Mouse (Mus musculus): ENCODE measurements around the gene Nenf.
A peak's percentile ranks its signal among the peaks of the same experiment; 100 is the strongest.

The Nenf gene

DNA sequence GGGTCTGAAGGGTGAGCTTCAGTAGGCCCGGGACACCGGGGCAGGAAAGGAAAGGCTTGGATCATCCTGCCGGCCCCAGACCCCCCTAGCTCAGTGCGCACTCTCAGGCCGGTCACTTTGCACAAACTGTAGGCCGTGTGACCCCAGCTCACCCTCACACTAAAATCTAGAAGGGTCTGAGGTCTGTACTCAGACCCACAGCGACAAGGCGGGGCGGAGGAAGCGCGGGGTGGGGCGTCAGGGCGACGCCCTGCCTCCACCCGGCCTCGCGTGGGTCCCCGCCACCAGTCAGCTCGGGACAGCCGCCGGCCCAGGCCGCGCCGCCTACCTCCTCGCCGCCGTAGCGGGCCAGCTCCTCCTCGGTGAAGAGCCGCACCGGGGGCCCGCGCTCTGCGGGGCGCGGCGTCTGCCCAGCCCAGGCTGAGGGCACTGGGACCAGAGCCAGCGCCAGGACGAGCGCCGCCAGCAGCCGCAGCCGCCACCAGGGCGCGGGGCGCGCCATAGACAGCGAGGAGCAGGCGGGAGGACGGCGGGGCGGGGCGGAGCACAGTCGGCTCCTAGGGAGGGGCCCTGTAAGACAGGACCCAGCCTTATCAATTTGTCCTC is at the start of gene Nenf:
Nenf (minus strand) TSS at position 604 of the 606 bp plus-strand sequence.
- DNase-seq (ENCODE audit: low spot score), result peak; percentile 70

GRCm38 (mm10) chr1:191364477-191364876 is 46.5 kb upstream of the Nenf start:
- DNase-seq (ENCODE audit: low spot score), result peak; percentile 60

GRCm38 (mm10) chr1:191362412-191362811 is 44.4 kb upstream of the Nenf start:
- DNase-seq (ENCODE audit: low spot score), result no peak

GRCm38 (mm10) chr1:191359478-191359877 is 41.5 kb upstream of the Nenf start:
- no peak for DNase-seq (ENCODE audit: low spot score)

GRCm38 (mm10) chr1:191356936-191357335 is 38.9 kb upstream of the Nenf start:
- peak; percentile 44 for DNase-seq (ENCODE audit: low spot score)

DNA sequence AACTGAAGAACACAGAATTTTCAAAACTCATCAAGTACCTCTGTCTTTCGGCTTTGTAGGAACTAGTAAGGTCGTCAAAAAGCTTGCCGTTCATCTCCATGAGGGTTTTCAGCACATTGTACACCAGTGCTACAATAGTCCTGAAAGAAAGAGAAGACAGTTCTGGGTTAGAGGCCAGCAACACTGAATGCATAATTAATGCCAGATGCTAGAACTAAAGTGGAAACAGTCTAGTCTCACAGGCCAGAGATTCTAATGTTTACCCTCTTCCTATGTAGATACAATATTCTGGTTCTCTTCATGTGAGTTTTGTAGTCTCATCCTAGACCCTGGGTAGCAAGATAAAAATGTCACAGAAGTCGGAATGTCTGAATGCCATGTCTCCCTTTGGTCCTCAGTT is 35.8 kb upstream of the Nenf start:
- DNase-seq (ENCODE audit: low spot score), result no peak

GRCm38 (mm10) chr1:191352786-191353488 is 34.9 kb upstream of the Nenf start:
- DNase-seq (ENCODE audit: low spot score), result peak; percentile 71

DNA sequence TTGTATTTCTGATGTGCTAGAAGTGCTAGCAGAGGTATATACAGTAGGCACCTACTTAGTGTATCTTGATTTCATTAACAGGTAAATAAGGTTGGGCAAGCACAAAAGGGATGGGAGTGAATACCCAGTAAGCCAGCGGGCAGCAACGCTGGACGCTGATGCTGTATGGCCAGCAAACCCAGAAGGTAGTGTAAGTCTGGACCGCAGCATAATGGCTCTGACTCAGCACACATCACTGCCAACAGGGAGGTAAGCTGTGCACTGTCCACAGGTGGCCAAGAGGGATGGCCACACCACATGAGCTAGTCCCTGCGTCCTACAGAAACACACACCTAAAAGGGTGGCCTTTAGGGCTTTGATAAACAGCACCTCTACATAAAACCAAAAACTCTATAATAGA is 32.4 kb upstream of the Nenf start:
- no peak for DNase-seq (ENCODE audit: low spot score)

DNA sequence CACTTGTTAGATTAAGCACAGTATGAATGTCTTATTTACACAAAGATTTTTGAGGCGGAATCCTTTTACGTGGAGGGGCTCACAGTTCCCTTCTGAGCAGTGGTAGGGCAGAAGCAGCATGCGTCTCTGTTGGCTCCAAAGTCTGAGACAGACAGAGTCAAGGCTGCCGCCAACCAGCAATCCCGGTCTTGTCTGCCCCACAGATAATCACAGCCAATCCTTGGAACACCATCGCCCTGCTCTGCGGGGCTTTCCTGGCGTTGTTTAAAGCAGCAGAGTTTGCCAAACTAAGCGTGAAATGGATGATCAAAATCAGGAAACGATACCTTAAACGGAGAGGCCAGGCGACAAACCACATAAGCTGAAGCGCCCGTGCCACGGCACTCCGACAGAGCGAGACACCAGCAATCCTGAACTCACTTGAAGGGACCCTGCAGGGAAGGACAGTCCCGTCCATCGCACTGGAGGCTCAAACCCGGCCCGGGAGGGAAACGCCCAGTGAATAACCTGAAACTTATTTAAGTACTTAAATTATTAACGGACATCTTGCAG is 31.6 kb upstream of the Nenf start:
- DNase-seq (ENCODE audit: low spot score), result no peak

DNA sequence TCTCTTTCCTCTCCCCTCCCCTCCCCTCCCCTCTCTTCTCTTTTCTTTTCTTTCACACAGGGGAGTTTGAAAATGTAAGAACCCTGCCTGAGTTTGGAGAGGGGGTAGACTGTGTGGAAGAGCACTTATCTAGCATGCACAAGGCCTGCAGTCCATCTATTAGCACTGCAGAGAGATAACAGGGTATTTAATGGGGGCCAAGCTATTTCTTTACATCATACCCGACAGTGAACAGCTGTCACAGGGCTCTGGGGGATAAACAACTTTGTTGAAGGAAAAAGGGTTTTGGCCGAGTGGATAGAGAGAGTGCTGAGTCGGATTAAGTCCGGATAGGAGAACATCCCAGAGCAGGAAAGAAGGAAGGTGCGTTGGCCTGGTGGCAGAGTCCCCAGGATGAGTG is 31.0 kb upstream of the Nenf start:
- DNase-seq (ENCODE audit: low spot score), result no peak

- DNase-seq (ENCODE audit: low spot score), result no peak
These were observed 30.6 kb upstream of the Nenf start for GRCm38 (mm10) chr1:191348592-191348991.

GRCm38 (mm10) chr1:191347602-191348001 is 29.6 kb upstream of the Nenf start:
- no peak for DNase-seq (ENCODE audit: low spot score)

DNA sequence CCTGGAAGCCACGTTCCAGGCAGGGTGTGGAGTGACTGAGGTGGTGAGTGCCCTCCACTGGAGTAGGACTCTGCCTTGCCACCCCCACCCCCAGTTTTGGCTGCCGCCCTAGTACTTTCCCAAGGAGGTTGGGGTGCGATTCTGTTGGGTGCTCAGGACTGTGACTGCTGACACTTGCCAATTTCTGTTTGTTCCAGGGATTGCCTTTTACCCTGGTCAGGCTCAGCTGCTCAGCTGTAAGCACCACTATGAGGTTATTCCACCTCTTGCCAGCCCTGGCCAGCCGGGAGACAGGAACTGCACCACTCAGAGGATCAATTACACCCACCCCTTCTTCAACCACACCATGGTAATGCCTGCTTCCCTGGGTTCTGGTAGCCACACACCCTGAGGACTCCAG is 22.5 kb upstream of the Nenf start:
- DNase-seq (ENCODE audit: low spot score), result no peak

- DNase-seq (ENCODE audit: low spot score), result no peak
These were observed 21.9 kb upstream of the Nenf start for GRCm38 (mm10) chr1:191339876-191340275.

GRCm38 (mm10) chr1:191334500-191334899 is 16.5 kb upstream of the Nenf start:
- no peak for DNase-seq (ENCODE audit: low spot score)

- DNase-seq (ENCODE audit: low spot score), result no peak
These were observed 12.4 kb upstream of the Nenf start for GRCm38 (mm10) chr1:191330356-191330755.

GRCm38 (mm10) chr1:191328019-191328441 is 10.0 kb upstream of the Nenf start:
- DNase-seq (ENCODE audit: low spot score), result no peak

DNA sequence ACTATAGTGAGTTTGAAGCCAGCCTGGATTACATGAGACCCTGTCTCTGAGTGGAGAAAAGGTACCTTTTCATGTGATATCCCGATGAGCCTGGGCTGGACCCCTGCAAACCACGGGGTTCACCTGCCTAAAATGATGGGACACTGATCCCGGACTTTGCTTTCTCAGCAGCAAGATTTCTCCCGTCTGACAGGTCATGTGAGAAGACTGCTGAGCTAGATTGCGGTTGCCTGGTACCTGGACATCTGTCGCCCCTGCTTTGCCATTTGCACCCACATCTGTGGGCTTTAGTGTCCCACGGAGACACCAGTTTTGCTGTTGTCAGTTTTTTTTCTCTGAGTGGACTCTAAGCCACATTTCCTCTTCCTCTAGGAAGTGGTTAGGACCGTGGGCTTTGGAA is 9.3 kb upstream of the Nenf start:
- no peak for DNase-seq (ENCODE audit: low spot score)

GRCm38 (mm10) chr1:191326233-191326882 is 8.4 kb upstream of the Nenf start:
- DNase-seq (ENCODE audit: low spot score), result peak; percentile 56

DNA sequence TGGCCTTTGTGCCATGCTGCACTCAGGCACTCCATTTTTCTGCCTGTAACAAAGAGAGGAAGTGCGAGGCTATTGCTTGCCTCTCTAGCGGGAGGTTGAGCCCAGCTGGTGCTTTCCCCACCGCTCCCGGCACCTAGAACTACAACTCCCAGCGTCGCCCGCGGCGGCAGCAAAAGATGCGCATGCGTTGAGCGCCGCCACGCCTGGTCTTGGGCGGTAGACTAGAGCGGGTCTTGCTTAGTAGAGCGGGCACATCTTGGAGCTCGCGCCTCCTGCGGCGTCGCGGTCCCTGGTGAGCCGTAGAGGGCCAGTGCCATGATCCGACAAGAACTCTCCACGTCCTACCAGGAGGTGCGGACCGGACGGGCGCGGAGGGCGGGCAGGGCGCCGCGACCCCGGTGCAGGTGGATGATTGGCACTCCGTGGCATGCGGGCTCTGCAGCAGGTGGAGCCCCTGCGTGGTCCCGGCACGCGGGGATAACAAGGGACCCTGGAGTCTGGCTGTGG is 7.8 kb upstream of the Nenf start, which contains the start of gene Tmem206:
Tmem206 (plus strand) TSS at position 187 of the 507 bp plus-strand sequence.
- DNase-seq (ENCODE audit: low spot score), result peak; percentile 99

DNA sequence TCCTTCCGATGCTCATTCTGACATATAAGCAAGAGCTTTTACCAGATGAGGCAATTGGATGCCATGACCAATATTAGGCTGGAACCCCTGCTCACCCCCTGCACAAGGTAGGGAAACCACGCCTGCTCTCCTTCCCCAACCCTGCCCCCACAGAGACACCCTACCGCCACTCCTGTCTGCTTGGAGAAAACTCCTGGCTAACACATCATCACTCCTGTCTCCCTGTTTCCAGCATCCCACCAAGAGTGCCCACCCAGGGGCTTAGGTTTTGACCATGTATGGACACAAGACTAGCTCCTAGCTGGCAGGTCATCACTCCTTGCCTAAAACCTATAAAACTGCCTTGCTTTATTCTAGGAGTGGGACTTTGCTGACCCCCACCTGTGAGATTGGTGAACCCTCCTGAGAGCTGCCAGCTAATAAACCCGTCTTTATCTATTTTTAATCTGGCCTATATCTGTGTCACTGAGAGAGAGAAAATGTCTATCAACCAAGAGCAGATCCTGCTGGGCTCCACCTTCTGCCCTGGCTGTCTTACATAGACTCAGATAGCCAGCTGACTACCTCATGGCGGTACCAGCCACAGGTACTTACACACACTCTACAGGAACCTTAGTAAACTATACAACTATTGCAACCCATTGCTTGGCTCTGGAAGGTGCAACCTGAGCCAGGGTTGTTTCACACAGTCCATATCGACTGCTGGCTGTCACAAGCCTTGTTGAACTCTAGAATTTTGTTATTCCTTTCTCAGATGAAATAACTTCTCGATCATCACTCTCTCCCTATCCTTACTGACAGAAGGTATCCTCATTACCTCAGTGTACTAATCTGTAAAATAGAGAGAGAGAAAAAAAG is 7.0 kb upstream of the Nenf start:
- no peak for DNase-seq (ENCODE audit: low spot score)

DNA sequence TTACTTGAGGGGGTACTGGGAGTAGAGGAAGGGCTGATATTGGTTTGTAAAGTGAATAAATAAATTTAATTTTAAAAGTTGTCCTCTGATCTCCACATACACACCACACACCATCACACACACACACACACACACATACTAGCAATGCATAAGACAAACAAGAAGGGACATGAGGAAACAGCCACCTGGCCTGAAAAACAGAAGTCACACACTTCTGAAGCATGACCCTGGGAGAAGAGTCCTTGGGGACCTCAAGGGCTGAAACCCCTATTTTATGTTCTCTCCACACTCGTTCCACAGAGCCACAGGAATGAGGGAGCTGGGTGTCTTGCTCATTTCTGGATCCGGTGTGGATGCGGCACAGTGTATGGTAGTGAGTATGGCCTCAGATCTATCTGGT is 5.4 kb upstream of the Nenf start:
- DNase-seq (ENCODE audit: low spot score), result no peak
